Mouse (Mus musculus) brain, adult 2 months (tissue): ENCODE results near the gene Asgr1.
A peak's percentile ranks its signal among the peaks of the same experiment; 100 is the strongest.
"Not testable (repeated sequence)": the region's sequence is repeated elsewhere in the genome, so short reads cannot be mapped to it uniquely, and the experiment has no call there.

Experiments
- DNase-seq: peaks from one replicate; pipeline ENCODE4 v3.0.0; 2011; ENCODE audit warnings: low read depth, low spot score

The Asgr1 gene

GRCm38 (mm10) chr11:70066701-70067100 is 12.8 kb downstream of the Asgr1 start:
- DNase-seq, result no peak

- no peak for DNase-seq
These were observed 14.4 kb downstream of the Asgr1 start for GRCm38 (mm10) chr11:70068245-70068644.

GRCm38 (mm10) chr11:70070057-70070456 is 16.2 kb downstream of the Asgr1 start:
- no peak for DNase-seq

- not testable (repeated sequence) for DNase-seq
These were observed 16.7 kb downstream of the Asgr1 start for GRCm38 (mm10) chr11:70070603-70071002.

GRCm38 (mm10) chr11:70074379-70075071 is 20.6 kb downstream of the Asgr1 start:
- DNase-seq, result peak; percentile 90

GRCm38 (mm10) chr11:70075581-70075980 is 21.7 kb downstream of the Asgr1 start:
- no peak for DNase-seq

GRCm38 (mm10) chr11:70077441-70077840 is 23.6 kb downstream of the Asgr1 start:
- no peak for DNase-seq

- DNase-seq, result no peak
These were observed 25.3 kb downstream of the Asgr1 start for GRCm38 (mm10) chr11:70079175-70079574.

GRCm38 (mm10) chr11:70079928-70080327 is 26.0 kb downstream of the Asgr1 start:
- peak; percentile 24 for DNase-seq

- no peak for DNase-seq
These were observed 27.1 kb downstream of the Asgr1 start for GRCm38 (mm10) chr11:70080803-70081590.

- peak; percentile 33 for DNase-seq
These were observed 30.7 kb downstream of the Asgr1 start for GRCm38 (mm10) chr11:70084563-70084962.

GRCm38 (mm10) chr11:70091986-70092783 is 38.3 kb downstream of the Asgr1 start, which contains the start of gene Asgr2:
TSS of gene Asgr2 (plus strand) at chr11:70092644.
- DNase-seq, result no peak

GRCm38 (mm10) chr11:70097396-70097795 is 43.5 kb downstream of the Asgr1 start:
- no peak for DNase-seq

GRCm38 (mm10) chr11:70099102-70099501 is 45.2 kb downstream of the Asgr1 start:
- DNase-seq, result no peak

GRCm38 (mm10) chr11:70099809-70100208 is 45.9 kb downstream of the Asgr1 start:
- no peak for DNase-seq

- no peak for DNase-seq
These were observed 49.9 kb downstream of the Asgr1 start for GRCm38 (mm10) chr11:70103701-70104315.

GRCm38 (mm10) chr11:70107085-70107484 is 53.2 kb downstream of the Asgr1 start:
- DNase-seq, result no peak
